Mouse (Mus musculus) T-helper 2 cell (primary cell): ENCODE measurements at regions not wholly inside any gene's neighbourhood (a gene's known extent, or its start where the extent isn't known, plus 50 kb on each side); places are given as distances from the start of the nearest gene placed in this dataset.

Experiments
- in situ Hi-C: fragments of 300-600 bp; cut with MboI, MseI; formaldehyde crosslinking; loops from one replicate; pipeline ENCODE4 v1.15.1; 2025; ENCODE audit warnings: high pct_unique_total_duplicates

- in situ Hi-C loops = no loop called here
Measured at GRCm38 (mm10) chr9:67118880-67119644, 69.9 kb upstream of the Tpm1 start.

DNA sequence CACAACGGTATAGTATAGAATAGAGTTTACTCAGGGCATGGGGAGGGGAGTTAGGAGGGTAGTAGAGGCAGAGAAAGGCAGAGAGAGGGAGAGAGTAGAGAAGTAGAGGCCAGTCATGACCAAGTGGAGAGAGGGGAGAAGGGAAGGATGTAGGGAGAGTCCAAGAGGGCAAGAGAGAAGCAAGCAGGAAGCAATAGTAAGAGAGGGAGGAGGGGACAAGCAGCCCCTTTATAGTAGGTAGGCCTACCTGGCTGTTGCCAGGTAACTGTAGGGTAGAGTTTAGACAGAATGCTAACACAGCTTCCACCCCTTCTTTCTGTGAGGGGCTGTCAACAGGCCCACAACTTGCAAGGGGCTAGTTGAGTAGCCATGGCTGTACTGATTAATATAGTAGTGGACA lies 69.2 kb upstream of the Tpm1 start:
- in situ Hi-C loops = no loop called here

DNA sequence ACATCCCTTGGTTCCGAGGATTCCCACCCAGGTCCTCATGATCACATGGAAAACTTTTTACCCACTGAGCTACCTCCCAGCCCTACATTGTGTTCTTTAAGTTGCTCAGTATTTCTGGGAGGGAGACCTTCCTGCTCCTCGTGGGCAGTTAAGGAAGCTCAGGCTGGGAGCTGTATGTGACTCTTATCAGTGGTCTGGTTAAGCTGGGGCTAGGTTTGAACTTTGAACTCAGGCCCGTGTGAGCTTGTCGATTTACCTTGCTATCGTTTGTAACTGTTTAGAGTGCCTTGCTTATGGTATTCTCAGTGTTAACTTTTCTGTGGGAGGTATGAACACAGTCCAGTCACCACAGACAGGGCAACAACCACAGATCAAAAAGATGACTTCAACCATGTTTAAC lies 68.4 kb upstream of the Tpm1 start:
- in situ Hi-C loops = no loop called here

DNA sequence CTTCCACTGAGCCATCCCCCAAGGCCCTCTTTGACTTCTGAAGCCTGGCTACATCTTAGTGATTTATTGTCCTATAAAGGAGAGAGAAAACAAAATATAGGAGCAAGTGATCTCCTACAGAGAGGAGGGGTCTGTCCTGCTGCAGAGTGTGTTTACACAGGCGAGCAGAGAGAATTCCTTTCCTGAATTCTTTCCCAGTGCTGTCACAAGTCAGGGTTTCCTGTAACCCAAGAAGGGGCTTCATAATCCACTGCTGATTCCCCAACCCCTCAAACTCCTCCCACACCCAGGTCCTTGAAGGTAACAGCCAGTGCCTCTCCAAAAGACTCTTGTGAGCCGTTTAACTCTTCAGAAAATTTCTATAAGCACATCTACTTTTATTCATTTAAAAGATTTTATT lies 66.8 kb upstream of the Tpm1 start:
- in situ Hi-C loops = no loop called here

- in situ Hi-C loops = no loop called here
Measured at GRCm38 (mm10) chr9:67114099-67114498, 64.9 kb upstream of the Tpm1 start.

DNA sequence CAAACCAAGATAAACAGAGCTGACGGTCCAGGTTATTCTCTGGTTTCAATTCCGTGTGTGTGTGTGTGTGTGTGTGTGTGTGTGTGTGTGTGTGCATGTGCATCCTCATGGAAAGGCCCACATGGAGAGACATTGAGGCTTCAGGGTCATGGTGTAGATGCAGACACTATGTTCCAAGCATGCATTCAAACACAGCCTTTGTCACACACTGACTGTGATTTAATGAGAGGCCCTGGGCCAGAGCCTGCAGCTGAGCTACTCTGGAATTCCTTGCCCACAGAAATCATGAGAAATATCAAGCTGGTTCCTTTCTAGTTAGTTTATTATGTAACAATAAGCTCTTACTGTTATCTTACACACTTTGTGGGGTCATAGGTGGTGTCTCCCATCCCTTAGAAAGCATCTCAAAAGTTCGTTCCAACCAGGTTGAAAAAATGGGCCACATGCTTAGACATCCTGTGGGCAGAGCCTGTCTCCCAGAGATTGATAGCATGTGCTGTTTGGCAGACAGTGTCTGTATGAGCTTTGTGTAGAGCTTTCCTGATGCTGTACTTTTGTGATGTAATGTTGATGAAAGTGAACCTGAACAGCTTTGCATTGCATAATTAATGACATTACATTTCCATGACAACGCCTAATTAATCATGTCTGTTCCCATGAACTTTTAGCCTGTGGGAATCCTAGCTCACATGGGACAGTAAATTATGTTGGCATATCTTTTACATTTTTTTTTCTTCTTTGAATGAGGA lies 62.8 kb upstream of the Tpm1 start:
- in situ Hi-C loops = no loop called here

GRCm38 (mm10) chr9:67107938-67108337 lies 58.7 kb upstream of the Tpm1 start:
- in situ Hi-C loops = no loop called here

GRCm38 (mm10) chr9:67105867-67106266 lies 56.7 kb upstream of the Tpm1 start:
- in situ Hi-C loops = no loop called here

- in situ Hi-C loops = no loop called here
Measured at GRCm38 (mm10) chr9:67105216-67105615, 56.0 kb upstream of the Tpm1 start.

- in situ Hi-C loops = no loop called here
Measured at GRCm38 (mm10) chr9:67104616-67105015, 55.4 kb upstream of the Tpm1 start.

GRCm38 (mm10) chr9:67102578-67102977 lies 53.4 kb upstream of the Tpm1 start:
- in situ Hi-C loops = no loop called here

DNA sequence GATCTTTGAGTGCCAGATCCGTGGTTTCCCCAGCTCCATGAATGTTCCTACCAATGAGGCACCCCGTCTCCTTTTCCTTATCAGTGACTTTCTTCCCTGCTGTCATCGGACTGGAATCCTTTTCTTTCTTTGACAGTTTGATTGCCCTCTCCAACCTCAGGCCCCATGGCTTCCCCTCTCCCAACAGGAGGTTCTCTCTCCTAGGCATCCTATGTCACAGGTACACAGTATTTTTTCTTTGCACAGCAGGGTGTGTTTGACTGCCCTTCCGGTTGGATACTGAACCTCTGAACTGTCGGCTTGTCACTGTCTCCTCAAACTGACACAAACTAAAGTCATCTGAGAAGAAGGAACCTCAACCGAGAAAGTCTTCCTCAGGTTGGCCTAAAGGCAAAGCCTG lies 50.3 kb upstream of the Tpm1 start:
- in situ Hi-C loops = no loop called here
